Mouse (Mus musculus): ENCODE data around the gene Frmd4a.

Frmd4a gene

GRCm38 (mm10) chr2:4501257-4502027 lies 483.9 kb downstream of the Frmd4a start:
- DNase-seq = no peak

- DNase-seq = no peak
Measured at GRCm38 (mm10) chr2:4504413-4504812, 486.9 kb downstream of the Frmd4a start.

GRCm38 (mm10) chr2:4505695-4506094 lies 488.2 kb downstream of the Frmd4a start:
- DNase-seq = no peak

GRCm38 (mm10) chr2:4506659-4507058 lies 489.1 kb downstream of the Frmd4a start:
- DNase-seq = no peak

- DNase-seq = no peak
Measured at GRCm38 (mm10) chr2:4507887-4508615, 490.5 kb downstream of the Frmd4a start.

- DNase-seq = no peak
Measured at GRCm38 (mm10) chr2:4508959-4509615, 491.6 kb downstream of the Frmd4a start.

GRCm38 (mm10) chr2:4509739-4510138 lies 492.2 kb downstream of the Frmd4a start:
- no peak for DNase-seq

- no peak for DNase-seq
Measured at GRCm38 (mm10) chr2:4510208-4511079, 492.9 kb downstream of the Frmd4a start.

GRCm38 (mm10) chr2:4511080-4511386 lies 493.5 kb downstream of the Frmd4a start:
- DNase-seq = no peak

GRCm38 (mm10) chr2:4512607-4513006 lies 495.1 kb downstream of the Frmd4a start:
- no peak for DNase-seq

GRCm38 (mm10) chr2:4515910-4516309 lies 498.4 kb downstream of the Frmd4a start:
- no peak for DNase-seq

- DNase-seq = peak; percentile 55
Measured at GRCm38 (mm10) chr2:4516819-4517552, 499.5 kb downstream of the Frmd4a start.

GRCm38 (mm10) chr2:4517553-4518125 lies 500.1 kb downstream of the Frmd4a start:
- no peak for DNase-seq

GRCm38 (mm10) chr2:4518549-4518948 lies 501.0 kb downstream of the Frmd4a start:
- no peak for DNase-seq

GRCm38 (mm10) chr2:4522769-4523487 lies 505.4 kb downstream of the Frmd4a start:
- DNase-seq = no peak

- no peak for DNase-seq
Measured at GRCm38 (mm10) chr2:4527094-4527493, 509.6 kb downstream of the Frmd4a start.

GRCm38 (mm10) chr2:4529254-4529729 lies 511.8 kb downstream of the Frmd4a start:
- peak; percentile 17 for DNase-seq

- no peak for DNase-seq
Measured at GRCm38 (mm10) chr2:4531533-4532197, 514.1 kb downstream of the Frmd4a start.

- no peak for DNase-seq
Measured at GRCm38 (mm10) chr2:4532198-4532568, 514.7 kb downstream of the Frmd4a start.

GRCm38 (mm10) chr2:4532945-4533344 lies 515.4 kb downstream of the Frmd4a start:
- DNase-seq = no peak
